Mouse (Mus musculus) ES-Bruce4 (cell line): ENCODE measurements at regions not wholly inside any gene's neighbourhood (a gene's known extent, or its start where the extent isn't known, plus 50 kb on each side); places are given as distances from the start of the nearest gene placed in this dataset.

Experiments used
- CTCF ChIP-seq: IDR thresholded peaks from one replicate; pipeline ENCODE4 v1.8.1; 2011; ENCODE audit warnings: low read depth, low read length
- EP300 ChIP-seq: IDR thresholded peaks from 2 replicates; pipeline ENCODE4 v1.6.1; 2011; ENCODE audit warnings: low read depth, low read length; ENCODE audit not compliant: insufficient read depth
- POLR2A ChIP-seq: IDR thresholded peaks from one replicate; pipeline ENCODE4 v1.8.1; 2011; ENCODE audit warnings: low read length; ENCODE audit not compliant: insufficient read depth

DNA sequence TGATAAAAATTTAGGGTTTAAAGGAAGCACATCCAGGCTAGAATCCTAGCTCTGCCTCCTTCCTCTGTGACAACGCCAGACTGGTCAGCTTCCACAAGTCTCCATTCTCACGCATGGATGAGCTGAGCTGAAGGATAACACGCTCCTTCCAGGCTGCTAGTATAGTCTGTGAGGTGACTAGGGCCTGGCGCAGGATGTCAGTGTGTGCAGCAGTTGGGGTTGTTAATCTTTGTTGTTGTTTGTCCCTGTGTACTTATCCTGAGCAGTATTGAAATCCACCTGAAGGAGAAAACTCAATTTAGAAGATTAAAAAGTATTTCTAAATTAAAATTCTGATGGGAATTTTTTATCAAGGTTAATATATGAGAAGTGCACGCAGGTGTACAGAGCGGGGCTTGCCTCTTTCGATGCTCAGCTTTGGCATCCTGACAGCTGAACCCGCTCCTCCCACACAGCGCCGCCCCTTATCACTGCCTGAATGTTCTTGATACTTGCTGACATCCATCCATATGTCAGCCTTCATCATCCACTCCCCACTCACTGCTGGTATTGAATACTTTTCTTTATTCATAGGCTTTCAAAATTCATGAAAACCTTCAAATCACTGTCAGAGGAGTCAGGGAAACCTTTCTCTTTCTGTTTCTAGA is 130.7 kb upstream of the Bank1 start:
- TF ChIP-seq POLR2A: no peak
- TF ChIP-seq EP300: no peak
- TF ChIP-seq CTCF: no peak
